ENCODE assay signal across 12 mouse cellular contexts in the genomic region with DNA sequence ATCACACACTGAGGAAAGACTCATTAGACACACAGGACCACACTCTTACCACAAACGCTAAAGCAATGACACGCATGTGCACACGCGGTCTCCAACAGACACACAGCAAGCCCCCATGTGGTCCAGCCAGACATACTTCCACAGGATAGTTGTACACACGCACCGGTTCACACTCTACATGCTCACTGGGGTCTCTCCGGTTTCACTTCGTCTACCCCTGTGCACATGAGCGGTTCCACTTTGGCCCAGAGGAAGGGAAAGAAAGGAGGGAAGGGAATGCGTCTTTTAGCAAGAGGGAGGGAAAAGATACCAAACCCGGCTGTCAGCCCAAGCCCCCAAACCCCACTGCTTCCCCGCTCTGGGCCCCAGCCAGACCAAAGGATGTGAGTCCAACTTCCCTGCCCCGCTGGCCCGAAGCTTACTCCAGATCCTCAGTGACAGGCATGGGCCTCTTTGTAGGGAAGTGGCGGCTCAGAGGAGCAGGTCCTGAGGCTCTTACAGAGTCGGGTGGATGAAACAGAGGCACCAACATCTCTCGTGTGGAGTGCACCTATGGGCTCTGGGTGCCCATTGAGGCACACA. TPM values are rescaled to one million over a fixed set of nuclear protein-coding genes. Genes with fewer than 3 reads are reported as not detected.
DNase-seq lines count a peak whose midpoint lies in the region; ATAC-seq and TF ChIP-seq lines count a peak whose summit lies in the region.
"Had no signal": no experiment of that assay in that cellular context is flagged by ENCODE, and none has a peak within 500 bp of the region (broad histone marks: within the 10 kb centered on the region; RNA-seq: fewer than 3 reads in every experiment).

No protein-coding gene starts in this region.

- no peak for TF ChIP-seq CTCF in heart, postnatal 0 days (IDR thresholded peaks at IDR 0.05; ENCODE audit: low read depth)
- no peak for TF ChIP-seq CTCF in midbrain, postnatal 0 days (IDR thresholded peaks at IDR 0.05)

- no peaks in the 10 kb centered on the region for H3K4me1 ChIP-seq in heart, postnatal 0 days (ENCODE audit: control insufficient read depth, insufficient read depth)
- H3K4me1 ChIP-seq in midbrain, embryonic 11.5 days (ENCODE audit: control insufficient read depth, insufficient read depth, low read length): peaks cover 7% of the 10 kb centered on the region
- H3K4me1 ChIP-seq in midbrain, postnatal 0 days (ENCODE audit: insufficient read depth, low read length): no peaks in the 10 kb centered on the region
- peaks cover 4% of the 10 kb centered on the region; the same call in 1 of the 2 replicates for H3K4me1 ChIP-seq in hindbrain, embryonic 16.5 days (ENCODE audit: control insufficient read depth, insufficient read depth, low read depth, low read length)

- H3K9ac ChIP-seq in heart, postnatal 0 days (replicated peaks; ENCODE audit: low read depth, low read length): no peak overlapping the region
- no peak overlapping the region for H3K9ac ChIP-seq in midbrain, embryonic 11.5 days (ENCODE audit: low read length)
- H3K9ac ChIP-seq in midbrain, postnatal 0 days (replicated peaks; ENCODE audit: low read length, poor library complexity, severe bottlenecking): no peak overlapping the region
- H3K9ac ChIP-seq in hindbrain, embryonic 16.5 days (ENCODE audit: low read depth, low read length): no peak overlapping the region
- H3K9ac ChIP-seq: forebrain, embryonic 15.5 days had no signal

- no peak for ATAC-seq in heart, postnatal 0 days (ENCODE audit: insufficient read depth, low read depth)
- ATAC-seq in midbrain, embryonic 11.5 days (ENCODE audit: low FRiP score): no peak
- no peak for ATAC-seq in midbrain, postnatal 0 days (ENCODE audit: low FRiP score)
- ATAC-seq in hindbrain, embryonic 16.5 days: 0 out of 2 replicates have a peak, but pooled peaks have one; percentile 30
- ATAC-seq: activated CD4-positive, CD25-positive, alpha-beta regulatory T cell, adult 4 months; forebrain, embryonic 15.5 days; inflammation-experienced regulatory T-cells, adult 6 months had no signal

- no peak for TF ChIP-seq EP300 in heart, postnatal 0 days (IDR thresholded peaks at IDR 0.05; ENCODE audit: low read depth)

- H3K27me3 ChIP-seq in heart, postnatal 0 days (ENCODE audit: control insufficient read depth, insufficient read depth, low read length): peaks cover 64% of the 10 kb centered on the region
- H3K27me3 ChIP-seq in midbrain, embryonic 11.5 days (ENCODE audit: control insufficient read depth, insufficient read depth, low read length): peaks cover 32% of the 10 kb centered on the region
- H3K27me3 ChIP-seq in midbrain, postnatal 0 days (ENCODE audit: insufficient read depth, low read length): peaks cover 27% of the 10 kb centered on the region
- peaks cover 28% of the 10 kb centered on the region for H3K27me3 ChIP-seq in hindbrain, embryonic 16.5 days (replicated peaks; ENCODE audit: control insufficient read depth, insufficient read depth, low read length)

- no peaks in the 10 kb centered on the region for H3K9me3 ChIP-seq in heart, postnatal 0 days (replicated peaks; ENCODE audit: control insufficient read depth, low read length)
- no peaks in the 10 kb centered on the region for H3K9me3 ChIP-seq in midbrain, embryonic 11.5 days (ENCODE audit: control insufficient read depth, low read length)
- H3K9me3 ChIP-seq in midbrain, postnatal 0 days (ENCODE audit: low read length): no peaks in the 10 kb centered on the region
- peaks cover 4% of the 10 kb centered on the region; the same call in 1 of the 2 replicates for H3K9me3 ChIP-seq in hindbrain, embryonic 16.5 days (ENCODE audit: control insufficient read depth, low read length)
- H3K9me3 ChIP-seq: forebrain, embryonic 15.5 days had no signal

- whole genome bisulfite sequencing in heart, postnatal 0 days: 36% methylated on average over 17 of the region's 17 CpGs
- 36% methylated on average over 17 of the region's 17 CpGs for WGBS in midbrain, embryonic 11.5 days
- 34% methylated on average over 17 of the region's 17 CpGs for WGBS in midbrain, postnatal 0 days
- WGBS in hindbrain, embryonic 16.5 days: 35% methylated on average over 17 of the region's 17 CpGs

- no peak overlapping the region for H3K27ac ChIP-seq in heart, postnatal 0 days (ENCODE audit: low read depth)
- H3K27ac ChIP-seq in midbrain, embryonic 11.5 days (ENCODE audit: low read depth, low read length): no peak overlapping the region
- no peak overlapping the region for H3K27ac ChIP-seq in midbrain, postnatal 0 days (ENCODE audit: low read depth, low read length)
- no peak overlapping the region for H3K27ac ChIP-seq in hindbrain, embryonic 16.5 days (ENCODE audit: low read depth, low read length)
- H3K27ac ChIP-seq: forebrain, embryonic 15.5 days had no signal

- no peak for DNase-seq in heart, postnatal 0 days (ENCODE audit: low spot score)
- no peak for DNase-seq in heart, adult 11 months
- peak; percentile 91 for DNase-seq in midbrain, embryonic 11.5 days (ENCODE audit: low spot score, missing footprints)
- DNase-seq in midbrain, postnatal 0 days (ENCODE audit: low spot score): no peak
- no peak for DNase-seq in layer of hippocampus, adult 9-10 months (ENCODE audit: low spot score)
- DNase-seq in cerebellum, adult 9-11 months: no peak
- DNase-seq: right cerebral cortex, adult 18-20 months had no signal

- H3K4me2 ChIP-seq in heart, postnatal 0 days (ENCODE audit: low read depth, low read length): peak overlapping the region; percentile 33; the same call in 1 of the 2 replicates
- no peak overlapping the region for H3K4me2 ChIP-seq in midbrain, embryonic 11.5 days
- no peak overlapping the region for H3K4me2 ChIP-seq in midbrain, postnatal 0 days (ENCODE audit: low read depth, low read length, poor library complexity, severe bottlenecking)
- H3K4me2 ChIP-seq in hindbrain, embryonic 16.5 days (ENCODE audit: low read length): peak overlapping the region; percentile 6; the same call in 1 of the 2 replicates
- H3K4me2 ChIP-seq: forebrain, embryonic 15.5 days had no signal

- no peak overlapping the region for H3K4me3 ChIP-seq in heart, postnatal 0 days (ENCODE audit: low read depth, low read length)
- H3K4me3 ChIP-seq in midbrain, embryonic 11.5 days (ENCODE audit: low read depth, low read length): no peak overlapping the region
- H3K4me3 ChIP-seq in midbrain, postnatal 0 days (ENCODE audit: low read depth, low read length): no peak overlapping the region
- H3K4me3 ChIP-seq in hindbrain, embryonic 16.5 days (ENCODE audit: low read length): no peak overlapping the region
- H3K4me3 ChIP-seq: forebrain, embryonic 15.5 days had no signal

- H3K36me3 ChIP-seq in heart, postnatal 0 days (replicated peaks; ENCODE audit: control insufficient read depth, insufficient read depth, low read length): no peaks in the 10 kb centered on the region
- H3K36me3 ChIP-seq in midbrain, embryonic 11.5 days (ENCODE audit: control insufficient read depth, insufficient read depth, low read length): no peaks in the 10 kb centered on the region
- H3K36me3 ChIP-seq in midbrain, postnatal 0 days (ENCODE audit: insufficient read depth, low read length): no peaks in the 10 kb centered on the region
- no peaks in the 10 kb centered on the region for H3K36me3 ChIP-seq in hindbrain, embryonic 16.5 days (ENCODE audit: control insufficient read depth, insufficient read depth, low read length)
- H3K36me3 ChIP-seq: forebrain, embryonic 15.5 days had no signal

RNA-seq across cellular contexts. Expression of a gene that starts 1.6 kb away (rescaled TPM):
- total RNA-seq in heart, postnatal 0 days (2014; rRNA removed; ENCODE audit: low replicate concordance): 3.8 and 4.3 TPM in 2 replicates
- polyA plus RNA-seq in heart, postnatal 0 days (2015; fragmentation: Nextera tagmentation; extraction: Ambion mirVana): 0.71 and 1.1 TPM in 2 replicates
- polyA plus RNA-seq in midbrain, embryonic 11.5 days (2014; fragmentation: Nextera tagmentation; extraction: Ambion mirVana): 9.1 and 9.5 TPM in 2 replicates
- 8.3 and 11.0 TPM in 2 replicates for total RNA-seq in midbrain, postnatal 0 days (2014; rRNA removed)
- polyA plus RNA-seq in midbrain, postnatal 0 days (2015; fragmentation: Nextera tagmentation; extraction: Ambion mirVana): 1.3 TPM in 2 replicates
- polyA plus RNA-seq in hindbrain, embryonic 16.5 days (2015; fragmentation: Nextera tagmentation; extraction: Ambion mirVana): 5.8 and 6.8 TPM in 2 replicates
- total RNA-seq: CH12.LX had no signal
- polyA plus RNA-seq: activated CD4-positive, CD25-positive, alpha-beta regulatory T cell, adult 4 months; inflammation-experienced regulatory T-cells, adult 6 months had no signal

RNA-seq across cellular contexts. Expression of a gene that starts 26.1 kb away (rescaled TPM):
- 46.4 and 63.1 TPM in 2 replicates for total RNA-seq in heart, postnatal 0 days (2014; rRNA removed; ENCODE audit: low replicate concordance)
- polyA plus RNA-seq in heart, postnatal 0 days (2015; fragmentation: Nextera tagmentation; extraction: Ambion mirVana): 80.3 and 86.7 TPM in 2 replicates
- 37.1 and 38.9 TPM in 2 replicates for polyA plus RNA-seq in midbrain, embryonic 11.5 days (2014; fragmentation: Nextera tagmentation; extraction: Ambion mirVana)
- 121 and 122 TPM in 2 replicates for total RNA-seq in midbrain, postnatal 0 days (2014; rRNA removed)
- 173 and 186 TPM in 2 replicates for polyA plus RNA-seq in midbrain, postnatal 0 days (2015; fragmentation: Nextera tagmentation; extraction: Ambion mirVana)
- polyA plus RNA-seq in hindbrain, embryonic 16.5 days (2015; fragmentation: Nextera tagmentation; extraction: Ambion mirVana): 179 and 199 TPM in 2 replicates

RNA-seq across cellular contexts. Expression of a gene that starts 32.0 kb away (rescaled TPM):
- total RNA-seq in heart, postnatal 0 days (2014; rRNA removed; ENCODE audit: low replicate concordance): 75.0 and 90.1 TPM in 2 replicates
- 35.2 and 37.5 TPM in 2 replicates for polyA plus RNA-seq in heart, postnatal 0 days (2015; fragmentation: Nextera tagmentation; extraction: Ambion mirVana)
- polyA plus RNA-seq in midbrain, embryonic 11.5 days (2014; fragmentation: Nextera tagmentation; extraction: Ambion mirVana): 61.8 and 68.7 TPM in 2 replicates
- total RNA-seq in midbrain, postnatal 0 days (2014; rRNA removed): 106 and 124 TPM in 2 replicates
- 56.9 and 61.2 TPM in 2 replicates for polyA plus RNA-seq in midbrain, postnatal 0 days (2015; fragmentation: Nextera tagmentation; extraction: Ambion mirVana)
- 59.8 and 71.7 TPM in 2 replicates for polyA plus RNA-seq in hindbrain, embryonic 16.5 days (2015; fragmentation: Nextera tagmentation; extraction: Ambion mirVana)

RNA-seq across cellular contexts. Expression of a gene that starts 33.3 kb away (rescaled TPM):
- total RNA-seq in heart, postnatal 0 days (2014; rRNA removed; ENCODE audit: low replicate concordance): 26.8 and 30.2 TPM in 2 replicates
- 23.2 and 26.1 TPM in 2 replicates for polyA plus RNA-seq in heart, postnatal 0 days (2015; fragmentation: Nextera tagmentation; extraction: Ambion mirVana)
- polyA plus RNA-seq in midbrain, embryonic 11.5 days (2014; fragmentation: Nextera tagmentation; extraction: Ambion mirVana): 36.4 and 45.0 TPM in 2 replicates
- 61.9 and 73.5 TPM in 2 replicates for total RNA-seq in midbrain, postnatal 0 days (2014; rRNA removed)
- polyA plus RNA-seq in midbrain, postnatal 0 days (2015; fragmentation: Nextera tagmentation; extraction: Ambion mirVana): 80.6 and 84.1 TPM in 2 replicates
- 83.1 and 84.1 TPM in 2 replicates for polyA plus RNA-seq in hindbrain, embryonic 16.5 days (2015; fragmentation: Nextera tagmentation; extraction: Ambion mirVana)

RNA-seq across cellular contexts. Expression of a gene that starts 37.3 kb away (rescaled TPM):
- total RNA-seq in heart, postnatal 0 days (2014; rRNA removed; ENCODE audit: low replicate concordance): not detected in 2 replicates
- polyA plus RNA-seq in heart, postnatal 0 days (2015; fragmentation: Nextera tagmentation; extraction: Ambion mirVana): 0.27 and 0.88 TPM in 2 replicates
- polyA plus RNA-seq in midbrain, embryonic 11.5 days (2014; fragmentation: Nextera tagmentation; extraction: Ambion mirVana): 1.8 and 2.2 TPM in 2 replicates
- 5.0 and 6.3 TPM in 2 replicates for total RNA-seq in midbrain, postnatal 0 days (2014; rRNA removed)
- 19.1 and 19.9 TPM in 2 replicates for polyA plus RNA-seq in midbrain, postnatal 0 days (2015; fragmentation: Nextera tagmentation; extraction: Ambion mirVana)
- polyA plus RNA-seq in hindbrain, embryonic 16.5 days (2015; fragmentation: Nextera tagmentation; extraction: Ambion mirVana): 11.8 and 13.5 TPM in 2 replicates
- polyA plus RNA-seq: inflammation-experienced regulatory T-cells, adult 6 months had no signal

Comparison
In these comparisons a context has a peak if more than half of its experiments do, and no peak if none do; other contexts are left out.
1. H3K4me2 ChIP-seq: peak in heart, postnatal 0 days (single experiment) and hindbrain, embryonic 16.5 days (single experiment); none in midbrain, embryonic 11.5 days (single experiment) and midbrain, postnatal 0 days (single experiment).